Mouse (Mus musculus): ENCODE data around the gene Snrnp25. TPM values are rescaled to one million over a fixed set of nuclear protein-coding genes. Genes with fewer than 3 reads are reported as not detected.

Snrnp25 gene
- total and polyA plus RNA-seq, 3 experiments, result 106 to 208 (median 123) TPM

- no peak for TF ChIP-seq BHLHE40 (IDR thresholded peaks at IDR 0.05; ENCODE audit: low read depth, low read length)
- no peak for TF ChIP-seq MEF2A (IDR thresholded peaks at IDR 0.05; ENCODE audit: borderline replicate concordance, low read depth, low read length)
- TF ChIP-seq POLR2AphosphoS2 (IDR thresholded peaks at IDR 0.05; ENCODE audit: low read depth, low read length), result no peak
- no peak for TF ChIP-seq CTCF (conservative IDR thresholded peaks at IDR 0.05 in 1 of 2, IDR thresholded peaks at IDR 0.05 in 1 of 2; ENCODE audit: low read depth in 2 of 2, low read length in 2 of 2)
- no peak for TF ChIP-seq CHD2 (IDR thresholded peaks at IDR 0.05; ENCODE audit: low read length)
- TF ChIP-seq RAD21 (IDR thresholded peaks at IDR 0.05; ENCODE audit: low read depth, low read length), result no peak
- TF ChIP-seq ELF1 (IDR thresholded peaks at IDR 0.05; ENCODE audit: low read depth, low read length), result no peak
- no peak for TF ChIP-seq KAT2A (IDR thresholded peaks at IDR 0.05; ENCODE audit: insufficient replicate concordance, low read length)
- TF ChIP-seq ZNF384 (IDR thresholded peaks at IDR 0.05; ENCODE audit: low read depth, low read length), result no peak
- TF ChIP-seq TCF12 (IDR thresholded peaks at IDR 0.05; ENCODE audit: low read depth, low read length), result no peak
- no peak for TF ChIP-seq POLR2A (IDR thresholded peaks at IDR 0.05; ENCODE audit: low read depth, low read length)
- TF ChIP-seq NELFE (IDR thresholded peaks at IDR 0.05; ENCODE audit: low read depth, low read length), result no peak
- TF ChIP-seq IRF4 (IDR thresholded peaks at IDR 0.05; ENCODE audit: low read depth, low read length), result no peak
- no peak for TF ChIP-seq E2F4 (IDR thresholded peaks at IDR 0.05; ENCODE audit: insufficient replicate concordance, low read depth, low read length)
- TF ChIP-seq MYC (IDR thresholded peaks at IDR 0.05; ENCODE audit: low read depth, low read length), result no peak
- no peak for TF ChIP-seq ZMIZ1 (IDR thresholded peaks at IDR 0.05; ENCODE audit: low read depth, low read length)
- TF ChIP-seq MAX (IDR thresholded peaks at IDR 0.05; ENCODE audit: low read length), result no peak
- no peak for TF ChIP-seq PAX5 (IDR thresholded peaks at IDR 0.05; ENCODE audit: low read length)
- dilution Hi-C loops (cut with MboI; ENCODE audit: extremely low pct_ligation_motif_present, extremely low pct_unique_long_range_greater_than_20kb, low sequenced_read_pairs), result no loop called here
- DNase-seq (ENCODE audit: extremely low read depth), result no peak
- H3K27ac ChIP-seq (ENCODE audit: insufficient read depth, low read depth), result no peak overlapping the region
- H3K27me3 ChIP-seq (replicated peaks), result peaks cover 33% of the 10 kb centered on the region
- H3K4me3 ChIP-seq (replicated peaks in 1 of 3; ENCODE audit: low read depth in 2 of 3, low read length in 2 of 3, poor library complexity in 1 of 3), result no peak overlapping the region
- H3K79me2 ChIP-seq (replicated peaks; ENCODE audit: control insufficient read depth, extremely low read depth, insufficient read depth, poor library complexity, severe bottlenecking), result no peaks in the 10 kb centered on the region
- no peak overlapping the region for H3K9ac ChIP-seq (ENCODE audit: insufficient read depth, low read depth)
- peaks cover 3 to 6% of the 10 kb centered on the region in 2 experiments for H3K4me1 ChIP-seq (ENCODE audit: control insufficient read depth in 1 of 2, insufficient read depth in 2 of 2)
- H3K4me2 ChIP-seq (ENCODE audit: insufficient read depth, low read depth, poor library complexity, severe bottlenecking), result no peak overlapping the region
- H3K9me3 ChIP-seq (replicated peaks; ENCODE audit: low read length), result no peaks in the 10 kb centered on the region
- no peaks in the 10 kb centered on the region for H3K36me3 ChIP-seq (replicated peaks in 1 of 2; ENCODE audit: control insufficient read depth in 1 of 2, insufficient read depth in 1 of 2, low read length in 1 of 2)
- in situ Hi-C loops (cut with MboI; ENCODE audit: low pct_ligation_motif_present, low pct_unique_long_range_greater_than_20kb, low sequenced_read_pairs), result no loop called here
These were observed 46.0 kb upstream of the Snrnp25 start for GRCm38 (mm10) chr11:32159176-32159575.

GRCm38 (mm10) chr11:32160341-32160740, 44.9 kb upstream of the Snrnp25 start:
- dilution Hi-C loops (cut with MboI; ENCODE audit: extremely low pct_ligation_motif_present, extremely low pct_unique_long_range_greater_than_20kb, low sequenced_read_pairs) (no loop called here), in situ Hi-C loops (cut with MboI; ENCODE audit: low pct_ligation_motif_present, low pct_unique_long_range_greater_than_20kb, low sequenced_read_pairs) (no loop called here)
- Histone ChIP-seq H3K79me2 (replicated peaks; ENCODE audit: control insufficient read depth, extremely low read depth, insufficient read depth, poor library complexity, severe bottlenecking) (no peaks in the 10 kb centered on the region), H3K36me3 (replicated peaks in 1 of 2; ENCODE audit: control insufficient read depth in 1 of 2, insufficient read depth in 1 of 2, low read length in 1 of 2) (no peaks in the 10 kb centered on the region), H3K27me3 (replicated peaks) (peaks cover 33% of the 10 kb centered on the region), H3K9ac (ENCODE audit: insufficient read depth, low read depth) (no peak overlapping the region), H3K4me1 (ENCODE audit: control insufficient read depth in 1 of 2, insufficient read depth in 2 of 2) (peaks cover 3 to 6% of the 10 kb centered on the region in 2 experiments), H3K9me3 (replicated peaks; ENCODE audit: low read length) (no peaks in the 10 kb centered on the region), H3K4me2 (ENCODE audit: insufficient read depth, low read depth, poor library complexity, severe bottlenecking) (no peak overlapping the region), H3K27ac (ENCODE audit: insufficient read depth, low read depth) (no peak overlapping the region), H3K4me3 (replicated peaks in 1 of 3; ENCODE audit: low read depth in 2 of 3, low read length in 2 of 3, poor library complexity in 1 of 3) (no peak overlapping the region)
- no peak for TF ChIP-seq MAFK (IDR thresholded peaks at IDR 0.05; ENCODE audit: insufficient replicate concordance, low read length)
- TF ChIP-seq BHLHE40 (IDR thresholded peaks at IDR 0.05; ENCODE audit: low read depth, low read length), result no peak
- TF ChIP-seq MAX (IDR thresholded peaks at IDR 0.05; ENCODE audit: low read length), result no peak
- DNase-seq (ENCODE audit: extremely low read depth), result no peak
